Mouse (Mus musculus): ENCODE data around the gene Tesc.

GRCm38 (mm10) chr5:118053205-118053604 lies 25.7 kb downstream of the Tesc start:
- TF ChIP-seq EP300 (IDR thresholded peaks at IDR 0.05; ENCODE audit: low read length) (no peak), JUND (conservative IDR thresholded peaks at IDR 0.05; ENCODE audit: low read depth, low read length) (no peak), POLR2AphosphoS2 (IDR thresholded peaks at IDR 0.05; ENCODE audit: low read depth, low read length) (no peak), POLR2A (IDR thresholded peaks at IDR 0.05; ENCODE audit: low read depth, low read length) (no peak)

All from CH12.LX (cell line).